Comparison of ENCODE assay signal across 16 mouse cellular contexts in genomic region chr15:79212750-79213446, GRCm38 (mm10). TPM values are rescaled to one million over a fixed set of nuclear protein-coding genes. Genes with fewer than 3 reads are reported as not detected.
DNase-seq lines count a peak whose midpoint lies in the region; ATAC-seq and TF ChIP-seq lines count a peak whose summit lies in the region.
"Had no signal": no experiment of that assay in that cellular context is flagged by ENCODE, and none has a peak within 500 bp of the region (broad histone marks: within the 10 kb centered on the region; RNA-seq: fewer than 3 reads in every experiment).

No protein-coding gene starts in this region.

- TF ChIP-seq CTCF in gastrocnemius, adult 2 months (IDR thresholded peaks at IDR 0.05) = no peak
- no peak for TF ChIP-seq CTCF in cortical plate, adult 2 months (IDR thresholded peaks at IDR 0.05; ENCODE audit: extremely low read depth, insufficient read depth, low read length)
- TF ChIP-seq CTCF in olfactory bulb, adult 2 months (IDR thresholded peaks at IDR 0.05; ENCODE audit: insufficient read depth, low read depth, low read length) = no peak

- no peaks in the 10 kb centered on the region for H3K36me3 ChIP-seq in midbrain, embryonic 10.5 days
- H3K36me3 ChIP-seq in midbrain, embryonic 14.5 days (ENCODE audit: control insufficient read depth, insufficient read depth, low read length) = no peaks in the 10 kb centered on the region
- H3K36me3 ChIP-seq: liver, embryonic 15.5 days; neural tube, embryonic 12.5 days had no signal

- 87% methylated on average over 26 of the region's 26 CpGs for WGBS in midbrain, embryonic 10.5 days
- WGBS in midbrain, embryonic 14.5 days = 86% methylated on average over 26 of the region's 26 CpGs
- 80% methylated on average over 26 of the region's 26 CpGs for WGBS in olfactory bulb, adult 2 months

- no peak overlapping the region for H3K4me3 ChIP-seq in gastrocnemius, adult 2 months
- no peak overlapping the region for H3K4me3 ChIP-seq in midbrain, embryonic 10.5 days
- no peak overlapping the region for H3K4me3 ChIP-seq in midbrain, embryonic 14.5 days (replicated peaks; ENCODE audit: low read depth, low read length)
- H3K4me3 ChIP-seq in cortical plate, adult 2 months (ENCODE audit: insufficient read depth, low read length) = no peak overlapping the region
- H3K4me3 ChIP-seq in olfactory bulb, adult 2 months (ENCODE audit: insufficient read depth, low read depth, low read length) = no peak overlapping the region
- H3K4me3 ChIP-seq: forebrain, embryonic 13.5 days; heart, adult 2 months; liver, embryonic 15.5 days; neural tube, embryonic 12.5 days had no signal

- TF ChIP-seq POLR2A in cortical plate, adult 2 months (IDR thresholded peaks at IDR 0.05; ENCODE audit: extremely low read depth, insufficient read depth, low read length) = no peak
- no peak for TF ChIP-seq POLR2A in olfactory bulb, adult 2 months (IDR thresholded peaks at IDR 0.05; ENCODE audit: insufficient read depth, low read depth, low read length)

- no peak for DNase-seq in gastrocnemius, adult 2 months
- no peak for DNase-seq in gastrocnemius, postnatal 14 days
- no peak for DNase-seq in midbrain, embryonic 10.5 days (ENCODE audit: low spot score)
- no peak for DNase-seq in midbrain, embryonic 14.5 days
- DNase-seq in ovary, postnatal 14 days (ENCODE audit: low spot score) = no peak
- no peak for DNase-seq in urinary bladder, postnatal 36 days (ENCODE audit: low spot score in 2 of 2)
- DNase-seq: B cell, adult 2 months; cerebellum, postnatal 36 days; heart, adult 2 months had no signal

- intact Hi-C loops in gastrocnemius, adult 2 months (cut with DNase I) = no loop called here
- intact Hi-C loops in gastrocnemius, postnatal 14 days (cut with DNase I; ENCODE audit: low total_unique reads) = no loop called here

- H3K27ac ChIP-seq in gastrocnemius, adult 2 months = peak overlapping the region; percentile 58
- H3K27ac ChIP-seq in midbrain, embryonic 10.5 days (replicated peaks) = peak overlapping the region; percentile 52
- H3K27ac ChIP-seq in midbrain, embryonic 14.5 days (replicated peaks; ENCODE audit: low read depth, low read length) = no peak overlapping the region
- peak overlapping the region; percentile 92 for H3K27ac ChIP-seq in cortical plate, adult 2 months (ENCODE audit: insufficient read depth, low read length)
- peak overlapping the region; percentile 64 for H3K27ac ChIP-seq in olfactory bulb, adult 2 months (ENCODE audit: insufficient read depth, low read depth, low read length)
- H3K27ac ChIP-seq: forebrain, embryonic 13.5 days; heart, adult 2 months; liver, embryonic 15.5 days; neural tube, embryonic 12.5 days had no signal

- H3K27me3 ChIP-seq in midbrain, embryonic 10.5 days (ENCODE audit: low read depth, poor library complexity, severe bottlenecking) = no peaks in the 10 kb centered on the region
- no peaks in the 10 kb centered on the region for H3K27me3 ChIP-seq in midbrain, embryonic 14.5 days (ENCODE audit: control insufficient read depth, insufficient read depth, low read length)
- H3K27me3 ChIP-seq: forebrain, embryonic 13.5 days; liver, embryonic 15.5 days; neural tube, embryonic 12.5 days had no signal

- no peak for ATAC-seq in midbrain, embryonic 14.5 days (ENCODE audit: low FRiP score, low TSS enrichment)
- ATAC-seq: forebrain, embryonic 13.5 days; inflammation-experienced regulatory T-cells, adult 6 months had no signal

- H3K9ac ChIP-seq in midbrain, embryonic 14.5 days (replicated peaks; ENCODE audit: low read length) = no peak overlapping the region
- H3K9ac ChIP-seq: forebrain, embryonic 13.5 days; liver, embryonic 15.5 days; neural tube, embryonic 12.5 days had no signal

- H3K4me2 ChIP-seq in midbrain, embryonic 14.5 days (ENCODE audit: low read length) = no peak overlapping the region
- H3K4me2 ChIP-seq: forebrain, embryonic 13.5 days; liver, embryonic 15.5 days; neural tube, embryonic 12.5 days had no signal

- no peaks in the 10 kb centered on the region for H3K9me3 ChIP-seq in midbrain, embryonic 10.5 days (replicated peaks)
- no peaks in the 10 kb centered on the region for H3K9me3 ChIP-seq in midbrain, embryonic 14.5 days (ENCODE audit: control insufficient read depth, low read length)
- H3K9me3 ChIP-seq: forebrain, embryonic 13.5 days; liver, embryonic 15.5 days; neural tube, embryonic 12.5 days had no signal

- peaks cover 11% of the 10 kb centered on the region for H3K4me1 ChIP-seq in midbrain, embryonic 10.5 days
- no peaks in the 10 kb centered on the region for H3K4me1 ChIP-seq in midbrain, embryonic 14.5 days (ENCODE audit: control insufficient read depth, insufficient read depth, low read length)
- H3K4me1 ChIP-seq in cortical plate, adult 2 months (ENCODE audit: control insufficient read depth, insufficient read depth, low read length) = no peaks in the 10 kb centered on the region
- peaks cover 7% of the 10 kb centered on the region; the same call in 1 of the 2 replicates for H3K4me1 ChIP-seq in olfactory bulb, adult 2 months (ENCODE audit: control insufficient read depth, insufficient read depth, low read length)
- H3K4me1 ChIP-seq: forebrain, embryonic 13.5 days; liver, embryonic 15.5 days had no signal

RNA-seq across cellular contexts. Expression of gene Pick1, which starts 16.1 kb away (rescaled TPM):
- total RNA-seq in gastrocnemius, adult 2 months (2021) = 10 to 100 TPM; 33.6 to 35.0 TPM
- 10 to 100 TPM; 22.3 to 26.3 TPM for total RNA-seq in gastrocnemius, postnatal 14 days (2021)
- 42.1 and 52.2 TPM in 2 replicates for polyA plus RNA-seq in midbrain, embryonic 10.5 days (2016; fragmentation: Nextera tagmentation; extraction: Ambion mirVana)
- polyA plus RNA-seq in midbrain, embryonic 14.5 days (2014; fragmentation: Nextera tagmentation; extraction: Ambion mirVana) = 47.7 and 74.3 TPM in 2 replicates
- 82.6 and 90.5 TPM in 2 replicates for polyA plus RNA-seq in cortical plate, adult 2 months (2012; rRNA removed)
- not detected in 2 replicates for polyA plus RNA-seq in olfactory bulb, adult 2 months (2012; ENCODE audit: insufficient read depth, insufficient read length, low replicate concordance, missing spikeins)

RNA-seq across cellular contexts. Expression of gene Gm49486, which starts 16.3 kb away (rescaled TPM):
- total RNA-seq in gastrocnemius, adult 2 months (2021) = 1 to 10 TPM in 1 of 2 experiments, under 1 TPM in 1; 0.10 to 1.0 TPM
- total RNA-seq in gastrocnemius, postnatal 14 days (2021) = under 1 TPM; 0.29 to 0.38 TPM
- polyA plus RNA-seq in midbrain, embryonic 10.5 days (2016; fragmentation: Nextera tagmentation; extraction: Ambion mirVana) = 0.12 and 0.34 TPM in 2 replicates
- 1.6 TPM in 2 replicates for polyA plus RNA-seq in midbrain, embryonic 14.5 days (2014; fragmentation: Nextera tagmentation; extraction: Ambion mirVana)
- polyA plus RNA-seq in cortical plate, adult 2 months (2012; rRNA removed) = 0.72 and 1.2 TPM in 2 replicates
- not detected in 2 replicates for polyA plus RNA-seq in olfactory bulb, adult 2 months (2012; ENCODE audit: insufficient read depth, insufficient read length, low replicate concordance, missing spikeins)
- polyA plus RNA-seq: inflammation-experienced regulatory T-cells, adult 6 months; liver, embryonic 15.5 days had no signal

RNA-seq across cellular contexts. Expression of gene Slc16a8, which starts 41.7 kb away (rescaled TPM):
- under 1 TPM; 0.13 to 0.53 TPM for total RNA-seq in gastrocnemius, adult 2 months (2021)
- under 1 TPM; 0.12 to 0.38 TPM for total RNA-seq in gastrocnemius, postnatal 14 days (2021)
- 0.06 and 0.14 TPM in 2 replicates for polyA plus RNA-seq in midbrain, embryonic 10.5 days (2016; fragmentation: Nextera tagmentation; extraction: Ambion mirVana)
- 0.28 and 0.34 TPM in 2 replicates for polyA plus RNA-seq in midbrain, embryonic 14.5 days (2014; fragmentation: Nextera tagmentation; extraction: Ambion mirVana)
- 0.15 TPM in 1 of 2 replicates, not detected in the other for polyA plus RNA-seq in cortical plate, adult 2 months (2012; rRNA removed)
- not detected in 2 replicates for polyA plus RNA-seq in olfactory bulb, adult 2 months (2012; ENCODE audit: insufficient read depth, insufficient read length, low replicate concordance, missing spikeins)
- total RNA-seq: megakaryocyte progenitor cell, adult 5-6 weeks had no signal
- polyA plus RNA-seq: inflammation-experienced regulatory T-cells, adult 6 months; liver, embryonic 15.5 days had no signal

RNA-seq across cellular contexts. Expression of gene Sox10, which starts 47.9 kb away (rescaled TPM):
- under 1 TPM; 0.71 to 0.81 TPM for total RNA-seq in gastrocnemius, adult 2 months (2021)
- 1 to 10 TPM; 2.3 to 6.5 TPM for total RNA-seq in gastrocnemius, postnatal 14 days (2021)
- polyA plus RNA-seq in midbrain, embryonic 10.5 days (2016; fragmentation: Nextera tagmentation; extraction: Ambion mirVana) = 0.61 and 2.5 TPM in 2 replicates
- polyA plus RNA-seq in midbrain, embryonic 14.5 days (2014; fragmentation: Nextera tagmentation; extraction: Ambion mirVana) = 1.5 and 2.3 TPM in 2 replicates
- polyA plus RNA-seq in cortical plate, adult 2 months (2012; rRNA removed) = 60.8 and 69.3 TPM in 2 replicates
- not detected in 2 replicates for polyA plus RNA-seq in olfactory bulb, adult 2 months (2012; ENCODE audit: insufficient read depth, insufficient read length, low replicate concordance, missing spikeins)
- total RNA-seq: megakaryocyte progenitor cell, adult 5-6 weeks had no signal
- polyA plus RNA-seq: inflammation-experienced regulatory T-cells, adult 6 months had no signal
